Mouse (Mus musculus): ENCODE data around the gene Syne1. TPM values are rescaled to one million over a fixed set of nuclear protein-coding genes. Genes with fewer than 3 reads are reported as not detected.

Gene Syne1
- total RNA-seq, 1 experiment from 2014 or later, result 27.4 TPM

- ATAC-seq (replicated peaks in 1 of 2; ENCODE audit: insufficient read depth in 1 of 2, low FRiP score in 2 of 2, low TSS enrichment in 1 of 2, low read depth in 1 of 2, poor library complexity in 2 of 2, severe bottlenecking in 2 of 2), result no peak
Measured at GRCm38 (mm10) chr10:5085792-5086191, 465.5 kb downstream of the Syne1 start.

- ATAC-seq (replicated peaks in 1 of 2; ENCODE audit: insufficient read depth in 1 of 2, low FRiP score in 2 of 2, low TSS enrichment in 1 of 2, low read depth in 1 of 2, poor library complexity in 2 of 2, severe bottlenecking in 2 of 2), result no peak
Measured at GRCm38 (mm10) chr10:5083716-5084115, 467.6 kb downstream of the Syne1 start.

- ATAC-seq (replicated peaks in 1 of 2; ENCODE audit: insufficient read depth in 1 of 2, low FRiP score in 2 of 2, low TSS enrichment in 1 of 2, low read depth in 1 of 2, poor library complexity in 2 of 2, severe bottlenecking in 2 of 2), result peak; percentile 87 to 89
Measured at GRCm38 (mm10) chr10:5079945-5080468, 471.3 kb downstream of the Syne1 start.

GRCm38 (mm10) chr10:5075724-5076123, 475.6 kb downstream of the Syne1 start:
- no peak for ATAC-seq (replicated peaks in 1 of 2; ENCODE audit: insufficient read depth in 1 of 2, low FRiP score in 2 of 2, low TSS enrichment in 1 of 2, low read depth in 1 of 2, poor library complexity in 2 of 2, severe bottlenecking in 2 of 2)

- ATAC-seq (replicated peaks in 1 of 2; ENCODE audit: insufficient read depth in 1 of 2, low FRiP score in 2 of 2, low TSS enrichment in 1 of 2, low read depth in 1 of 2, poor library complexity in 2 of 2, severe bottlenecking in 2 of 2), result no peak
Measured at GRCm38 (mm10) chr10:5072054-5072453, 479.2 kb downstream of the Syne1 start.

- no peak for ATAC-seq (replicated peaks in 1 of 2; ENCODE audit: insufficient read depth in 1 of 2, low FRiP score in 2 of 2, low TSS enrichment in 1 of 2, low read depth in 1 of 2, poor library complexity in 2 of 2, severe bottlenecking in 2 of 2)
Measured at GRCm38 (mm10) chr10:5070941-5071231, 480.4 kb downstream of the Syne1 start.

- no peak for ATAC-seq (replicated peaks in 1 of 2; ENCODE audit: insufficient read depth in 1 of 2, low FRiP score in 2 of 2, low TSS enrichment in 1 of 2, low read depth in 1 of 2, poor library complexity in 2 of 2, severe bottlenecking in 2 of 2)
Measured at GRCm38 (mm10) chr10:5070168-5070940, 480.9 kb downstream of the Syne1 start.

- ATAC-seq (replicated peaks in 1 of 2; ENCODE audit: insufficient read depth in 1 of 2, low FRiP score in 2 of 2, low TSS enrichment in 1 of 2, low read depth in 1 of 2, poor library complexity in 2 of 2, severe bottlenecking in 2 of 2), result no peak
Measured at GRCm38 (mm10) chr10:5068676-5069265, 482.5 kb downstream of the Syne1 start, which contains the start of gene Gm10097. Gene Gm10097 (plus strand): TSS chr10:5069192.

GRCm38 (mm10) chr10:5067113-5067512, 484.2 kb downstream of the Syne1 start:
- peak; percentile 71 to 82 for ATAC-seq (replicated peaks in 1 of 2; ENCODE audit: insufficient read depth in 1 of 2, low FRiP score in 2 of 2, low TSS enrichment in 1 of 2, low read depth in 1 of 2, poor library complexity in 2 of 2, severe bottlenecking in 2 of 2)

GRCm38 (mm10) chr10:5059983-5060382, 491.3 kb downstream of the Syne1 start:
- ATAC-seq (replicated peaks in 1 of 2; ENCODE audit: insufficient read depth in 1 of 2, low FRiP score in 2 of 2, low TSS enrichment in 1 of 2, low read depth in 1 of 2, poor library complexity in 2 of 2, severe bottlenecking in 2 of 2), result no peak

GRCm38 (mm10) chr10:5058876-5059275, 492.4 kb downstream of the Syne1 start:
- no peak for ATAC-seq (replicated peaks in 1 of 2; ENCODE audit: insufficient read depth in 1 of 2, low FRiP score in 2 of 2, low TSS enrichment in 1 of 2, low read depth in 1 of 2, poor library complexity in 2 of 2, severe bottlenecking in 2 of 2)

- no peak for ATAC-seq (replicated peaks in 1 of 2; ENCODE audit: insufficient read depth in 1 of 2, low FRiP score in 2 of 2, low TSS enrichment in 1 of 2, low read depth in 1 of 2, poor library complexity in 2 of 2, severe bottlenecking in 2 of 2)
Measured at GRCm38 (mm10) chr10:5057661-5058060, 493.6 kb downstream of the Syne1 start.

- no peak for ATAC-seq (replicated peaks in 1 of 2; ENCODE audit: insufficient read depth in 1 of 2, low FRiP score in 2 of 2, low TSS enrichment in 1 of 2, low read depth in 1 of 2, poor library complexity in 2 of 2, severe bottlenecking in 2 of 2)
Measured at GRCm38 (mm10) chr10:5056940-5057339, 494.3 kb downstream of the Syne1 start.

GRCm38 (mm10) chr10:5056243-5056735, 495.0 kb downstream of the Syne1 start:
- no peak for ATAC-seq (replicated peaks in 1 of 2; ENCODE audit: insufficient read depth in 1 of 2, low FRiP score in 2 of 2, low TSS enrichment in 1 of 2, low read depth in 1 of 2, poor library complexity in 2 of 2, severe bottlenecking in 2 of 2)

- no peak for ATAC-seq (replicated peaks in 1 of 2; ENCODE audit: insufficient read depth in 1 of 2, low FRiP score in 2 of 2, low TSS enrichment in 1 of 2, low read depth in 1 of 2, poor library complexity in 2 of 2, severe bottlenecking in 2 of 2)
Measured at GRCm38 (mm10) chr10:5045671-5046070, 505.6 kb downstream of the Syne1 start.

GRCm38 (mm10) chr10:5045213-5045612, 506.1 kb downstream of the Syne1 start:
- ATAC-seq (replicated peaks in 1 of 2; ENCODE audit: insufficient read depth in 1 of 2, low FRiP score in 2 of 2, low TSS enrichment in 1 of 2, low read depth in 1 of 2, poor library complexity in 2 of 2, severe bottlenecking in 2 of 2), result no peak

GRCm38 (mm10) chr10:5044481-5044880, 506.8 kb downstream of the Syne1 start:
- peak; percentile 32 to 56; a peak in 1 of 4 replicates for ATAC-seq (replicated peaks in 1 of 2; ENCODE audit: insufficient read depth in 1 of 2, low FRiP score in 2 of 2, low TSS enrichment in 1 of 2, low read depth in 1 of 2, poor library complexity in 2 of 2, severe bottlenecking in 2 of 2)

- ATAC-seq (replicated peaks in 1 of 2; ENCODE audit: insufficient read depth in 1 of 2, low FRiP score in 2 of 2, low TSS enrichment in 1 of 2, low read depth in 1 of 2, poor library complexity in 2 of 2, severe bottlenecking in 2 of 2), result no peak
Measured at GRCm38 (mm10) chr10:5041254-5041653, 510.0 kb downstream of the Syne1 start.
